Mouse (Mus musculus) limb, embryonic 14.5 days (tissue): ENCODE measurements around the gene Wdr82. TPM values are rescaled to one million over a fixed set of nuclear protein-coding genes. Genes with fewer than 3 reads are reported as not detected.

ENCODE experiments used
- ATAC-seq: fragments of 200-750 bp; cut with Nextera tagmentation; 2 replicates; pipeline ENCODE4 v1.8.0; 2017; ENCODE audit warnings: low read depth, moderate number of reproducible peaks, moderate TSS enrichment; ENCODE audit not compliant: low FRiP score
- DNase-seq: peaks from one replicate; pipeline ENCODE4 v3.0.0-alpha.2; 2015; ENCODE audit warnings: low spot score
- H3K27ac ChIP-seq: fragments of 300-500 bp; sonication (generic); replicated peaks from 2 replicates; pipeline ENCODE4 v1.5.1; 2014; ENCODE audit warnings: low read depth, mild to moderate bottlenecking, low read length, moderate library complexity, mixed read lengths
- H3K27me3 ChIP-seq: fragments of 300-500 bp; sonication (generic); 2 replicates; pipeline ENCODE4 v1.6.1; 2014; ENCODE audit warnings: low read length, mixed read lengths; ENCODE audit not compliant: control insufficient read depth, insufficient read depth
- H3K36me3 ChIP-seq: fragments of 300-500 bp; sonication (generic); 2 replicates; pipeline ENCODE4 v1.6.1; 2014; ENCODE audit warnings: mild to moderate bottlenecking, low read length, moderate library complexity, mixed read lengths; ENCODE audit not compliant: control insufficient read depth, insufficient read depth
- H3K4me1 ChIP-seq: fragments of 300-500 bp; sonication (generic); 2 replicates; pipeline ENCODE4 v1.6.1; 2014; ENCODE audit warnings: antibody characterized with exemption, low read length, mixed read lengths; ENCODE audit not compliant: control insufficient read depth, insufficient read depth
- H3K4me2 ChIP-seq: fragments of 300-500 bp; sonication (generic); replicated peaks from 2 replicates; pipeline ENCODE4 v1.6.1; 2014; ENCODE audit warnings: low read depth, mild to moderate bottlenecking, low read length, moderate library complexity; ENCODE audit not compliant: severe bottlenecking
- H3K4me3 ChIP-seq: fragments of 300-500 bp; sonication (generic); replicated peaks from 2 replicates; pipeline ENCODE4 v1.5.1; 2014; ENCODE audit warnings: low read length
- H3K9ac ChIP-seq: fragments of 300-500 bp; sonication (generic); 2 replicates; pipeline ENCODE4 v1.6.1; 2014; ENCODE audit warnings: mild to moderate bottlenecking, low read depth, low read length, moderate library complexity; ENCODE audit not compliant: severe bottlenecking
- H3K9me3 ChIP-seq: fragments of 300-500 bp; sonication (generic); 2 replicates; pipeline ENCODE4 v1.6.1; 2016; ENCODE audit warnings: low read length; ENCODE audit not compliant: control insufficient read depth
- POLR2A ChIP-seq: fragments of 200-500 bp; IDR thresholded peaks from 2 replicates; pipeline ENCODE4 v1.8.0; 2012; ENCODE audit warnings: inconsistent platforms, mild to moderate bottlenecking, moderate library complexity, borderline replicate concordance; ENCODE audit not compliant: insufficient read depth, insufficient read length; ENCODE audit errors: extremely low read depth
- WGBS: fragments of 180-500 bp; shearing (Covaris S2); extraction: QIAGEN DNeasy Blood & Tissue Kit; methylation state at CpG from one replicate; pipeline ENCODE4 v1.1.7; 2014; 5-methylcytosine and 5-hydroxymethylcytosine counted together
- polyA plus RNA-seq, 2 experiments: library from polyadenylated mRNA; depleted of rRNA in 1 of 2; stranded (reverse) in 1 of 2; unstranded in 1 of 2; fragments of >200 nt; fragmentation: Nextera tagmentation in 1 of 2; extraction: Ambion mirVana in 1 of 2; gene quantifications; 2 replicates each; pipeline versions ENCODE4 v1.2.1 to v1.2.3; 2012 to 2014

The Wdr82 gene
- polyA plus RNA-seq, 2 experiments: 30.2 to 104 TPM

DNA sequence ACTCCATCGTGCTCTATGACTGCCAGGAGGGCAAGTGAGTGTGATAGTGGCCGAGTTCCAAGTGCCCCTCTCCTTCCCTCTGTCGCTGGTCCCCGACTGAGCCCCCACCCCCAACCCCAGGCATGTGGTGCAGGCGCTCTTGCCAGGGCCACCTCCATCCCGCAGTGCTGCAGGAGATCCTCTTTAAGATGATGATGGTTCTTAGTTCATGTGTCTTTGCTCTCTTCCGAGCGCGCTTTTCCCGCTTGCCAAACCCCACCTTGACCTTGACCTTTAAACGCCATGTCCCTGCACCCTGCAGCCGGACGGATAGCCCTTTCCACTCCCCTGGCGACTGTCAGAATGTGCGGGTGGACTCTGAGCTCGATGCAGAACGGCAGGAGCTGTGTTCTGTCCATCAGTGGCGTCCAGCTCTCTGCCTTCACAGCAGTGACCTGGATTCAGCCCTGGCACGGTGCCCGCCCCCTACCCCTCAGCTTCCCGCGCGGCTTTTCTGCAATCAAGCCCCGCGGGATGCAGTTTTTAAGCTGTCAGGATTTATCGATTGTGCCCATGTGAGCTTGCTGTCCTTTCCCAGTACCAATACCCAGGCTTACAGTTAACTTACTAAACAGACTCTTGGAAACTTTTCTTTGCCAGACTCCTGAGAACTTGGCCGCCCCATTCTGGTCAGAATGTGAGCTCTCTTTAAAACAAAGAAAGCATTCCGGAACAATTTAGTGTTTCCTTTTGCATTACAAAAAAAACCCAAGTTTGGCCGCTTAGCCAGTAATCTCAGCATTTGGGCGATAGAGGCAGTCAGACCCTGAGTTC is 824 bp downstream of the Wdr82 start:
- Histone ChIP-seq H3K9me3 (no peaks in the 10 kb centered on the region), H3K27me3 (no peaks in the 10 kb centered on the region), H3K4me2 (peak overlapping the region; percentile 73), H3K4me3 (peak overlapping the region; percentile 76), H3K4me1 (peaks cover 27% of the 10 kb centered on the region), H3K36me3 (peaks cover 5% of the 10 kb centered on the region), H3K9ac (peak overlapping the region; percentile 90), H3K27ac (peak overlapping the region; percentile 96)
- WGBS: 1% methylated on average over 30 of the region's 30 CpGs
- TF ChIP-seq POLR2A: no peak
- ATAC-seq: peak; percentile 35
- DNase-seq: peak; percentile 70

GRCm38 (mm10) chr9:106172527-106172926 is 1.8 kb downstream of the Wdr82 start:
- no peak for TF ChIP-seq POLR2A
- no peak for DNase-seq
- Histone ChIP-seq H3K36me3 (peaks cover 14% of the 10 kb centered on the region), H3K4me2 (peak overlapping the region; percentile 73), H3K27me3 (no peaks in the 10 kb centered on the region), H3K9ac (peak overlapping the region; percentile 90; the same call in 1 of the 2 replicates), H3K4me3 (peak overlapping the region; percentile 76), H3K9me3 (no peaks in the 10 kb centered on the region), H3K4me1 (peaks cover 27% of the 10 kb centered on the region), H3K27ac (no peak overlapping the region)
- ATAC-seq: no peak
- 12% methylated on average over 3 of the region's 3 CpGs for WGBS

DNA sequence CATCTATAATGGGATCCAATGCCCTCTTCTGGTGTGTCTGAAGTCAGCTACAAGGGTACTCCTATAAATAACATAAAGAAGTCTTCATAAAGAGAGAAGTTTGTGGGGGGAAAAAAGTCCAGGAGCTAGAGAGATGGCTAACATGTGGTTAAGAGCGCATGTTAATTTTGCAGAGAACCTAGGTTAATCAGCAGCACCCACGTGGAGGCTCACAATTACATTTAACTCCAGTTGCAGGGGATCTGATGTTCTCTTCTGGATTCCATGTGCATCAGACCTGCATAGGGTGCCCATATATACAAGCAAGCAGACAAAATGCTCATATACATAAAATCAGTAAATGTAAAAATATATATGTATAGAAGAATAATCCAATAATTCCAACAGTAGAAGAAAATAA is 2.6 kb downstream of the Wdr82 start:
- 52% methylated on average over 2 of the region's 2 CpGs for WGBS
- DNase-seq (no peak), ATAC-seq (no peak)
- Histone ChIP-seq H3K36me3 (peaks cover 23% of the 10 kb centered on the region), H3K4me1 (peaks cover 27% of the 10 kb centered on the region), H3K27me3 (no peaks in the 10 kb centered on the region), H3K9me3 (no peaks in the 10 kb centered on the region), H3K9ac (no peak overlapping the region), H3K27ac (no peak overlapping the region), H3K4me2 (peak overlapping the region; percentile 73), H3K4me3 (peak overlapping the region; percentile 76)
- no peak for TF ChIP-seq POLR2A

GRCm38 (mm10) chr9:106175552-106176200 is 4.9 kb downstream of the Wdr82 start:
- Histone ChIP-seq H3K27ac (no peak overlapping the region), H3K36me3 (peaks cover 45% of the 10 kb centered on the region), H3K27me3 (no peaks in the 10 kb centered on the region), H3K4me3 (no peak overlapping the region), H3K4me2 (no peak overlapping the region), H3K9ac (no peak overlapping the region), H3K9me3 (no peaks in the 10 kb centered on the region), H3K4me1 (peaks cover 22% of the 10 kb centered on the region)
- DNase-seq (no peak), ATAC-seq (no peak)
- TF ChIP-seq POLR2A: no peak
- 50% methylated on average over 3 of the region's 3 CpGs for WGBS

- DNase-seq: no peak
- H3K27me3 ChIP-seq: no peaks in the 10 kb centered on the region
- H3K4me3 ChIP-seq: no peak overlapping the region
- no peaks in the 10 kb centered on the region for H3K9me3 ChIP-seq
- no peak overlapping the region for H3K4me2 ChIP-seq
- H3K27ac ChIP-seq: no peak overlapping the region
- H3K9ac ChIP-seq: no peak overlapping the region
- 41% methylated on average over 5 of the region's 5 CpGs for WGBS
- no peak for ATAC-seq
- peaks cover 22% of the 10 kb centered on the region for H3K4me1 ChIP-seq
- no peak for TF ChIP-seq POLR2A
- H3K36me3 ChIP-seq: peaks cover 56% of the 10 kb centered on the region
Observed at GRCm38 (mm10) chr9:106176769-106177168, 6.0 kb downstream of the Wdr82 start.
